Mouse (Mus musculus) liver, postnatal 0 days (tissue): Measurements from ENCODE around the gene Art3. TPM values are rescaled to one million over a fixed set of nuclear protein-coding genes. Genes with fewer than 3 reads are reported as not detected.

Experiments used
- ATAC-seq: fragments of 200-750 bp; cut with Nextera tagmentation; 2 replicates; pipeline ENCODE4 v1.8.0; 2017; ENCODE audit warnings: mild to moderate bottlenecking, moderate library complexity
- DNase-seq: peaks from one replicate; pipeline ENCODE4 v3.0.0-alpha.2; 2016
- H3K27ac ChIP-seq: fragments of 300-500 bp; sonication (generic); 2 replicates; pipeline ENCODE4 v1.5.1; 2014; ENCODE audit warnings: antibody characterized with exemption, moderate library complexity, mild to moderate bottlenecking, low read depth
- H3K27me3 ChIP-seq: fragments of 300-500 bp; sonication (generic); 2 replicates; pipeline ENCODE4 v1.6.1; 2014; ENCODE audit warnings: low read length, control low read depth, mixed read lengths; ENCODE audit not compliant: insufficient read depth
- H3K36me3 ChIP-seq: fragments of 300-500 bp; sonication (generic); replicated peaks from 2 replicates; pipeline ENCODE4 v1.6.1; 2014; ENCODE audit warnings: mild to moderate bottlenecking, control low read depth, low read length, moderate library complexity, mixed read lengths; ENCODE audit not compliant: insufficient read depth
- H3K4me1 ChIP-seq: fragments of 300-500 bp; sonication (generic); 2 replicates; pipeline ENCODE4 v1.6.1; 2014; ENCODE audit warnings: antibody characterized with exemption, mild to moderate bottlenecking, control low read depth; ENCODE audit not compliant: insufficient read depth
- H3K4me2 ChIP-seq: fragments of 300-500 bp; sonication (generic); 2 replicates; pipeline ENCODE4 v1.6.1; 2014; ENCODE audit warnings: low read depth, mild to moderate bottlenecking, low read length, moderate library complexity, mixed read lengths
- H3K4me3 ChIP-seq: fragments of 300-500 bp; sonication (generic); 2 replicates; pipeline ENCODE4 v1.5.1; 2014; ENCODE audit warnings: low read depth, low read length
- H3K9ac ChIP-seq: fragments of 300-500 bp; sonication (generic); replicated peaks from 2 replicates; pipeline ENCODE4 v1.6.1; 2014; ENCODE audit warnings: mild to moderate bottlenecking, moderate library complexity
- H3K9me3 ChIP-seq: fragments of 300-500 bp; sonication (generic); 2 replicates; pipeline ENCODE4 v1.6.1; 2016; ENCODE audit warnings: mild to moderate bottlenecking, control low read depth, low read length, mixed read lengths
- CTCF ChIP-seq: sonication (generic); IDR thresholded peaks from 2 replicates; pipeline ENCODE4 v1.5.1; 2016; ENCODE audit warnings: antibody characterized with exemption, low read depth
- EP300 ChIP-seq: IDR thresholded peaks from 2 replicates; pipeline ENCODE4 v1.6.1; 2016; ENCODE audit warnings: antibody characterized with exemption, low read depth, mild to moderate bottlenecking
- WGBS: fragments of 180-500 bp; shearing (Covaris S2); extraction: QIAGEN DNeasy Blood & Tissue Kit; methylation state at CpG from one replicate; pipeline ENCODE4 v1.1.7; 2014; ENCODE audit not compliant: insufficient replicate concordance; 5-methylcytosine and 5-hydroxymethylcytosine counted together
- polyA plus RNA-seq: library from polyadenylated mRNA; unstranded; fragments of >200 nt; fragmentation: Nextera tagmentation; extraction: Ambion mirVana; gene quantifications from 2 replicates; pipeline ENCODE4 v1.2.1, GENCODE M21; 2015

The Art3 gene
- polyA plus RNA-seq, 1 experiment from 2014 or later, result 2.3 TPM

GRCm38 (mm10) chr5:92386643-92387042, 55.0 kb downstream of the Art3 start:
- Histone ChIP-seq H3K9me3 (no peaks in the 10 kb centered on the region), H3K4me2 (no peak overlapping the region), H3K27ac (no peak overlapping the region), H3K36me3 (no peaks in the 10 kb centered on the region), H3K9ac (no peak overlapping the region), H3K27me3 (peaks cover 9% of the 10 kb centered on the region), H3K4me3 (no peak overlapping the region), H3K4me1 (no peaks in the 10 kb centered on the region)
- WGBS, result 27% methylated on average over 6 of the region's 6 CpGs
- TF ChIP-seq CTCF (peak; percentile 50), EP300 (no peak)
- DNase-seq (no peak), ATAC-seq (no peak)

- DNase-seq, result no peak
- Histone ChIP-seq H3K27me3 (peaks cover 9% of the 10 kb centered on the region), H3K4me3 (no peak overlapping the region), H3K4me2 (no peak overlapping the region), H3K27ac (no peak overlapping the region), H3K9me3 (no peaks in the 10 kb centered on the region), H3K36me3 (no peaks in the 10 kb centered on the region), H3K9ac (no peak overlapping the region), H3K4me1 (no peaks in the 10 kb centered on the region)
- 72% methylated on average over 11 of the region's 11 CpGs for WGBS
- no peak for TF ChIP-seq EP300
- TF ChIP-seq CTCF, result no peak
- ATAC-seq, result no peak
Observed at GRCm38 (mm10) chr5:92387433-92387832, 55.8 kb downstream of the Art3 start.

GRCm38 (mm10) chr5:92389977-92390376, 58.4 kb downstream of the Art3 start:
- Histone ChIP-seq H3K27me3 (peaks cover 9% of the 10 kb centered on the region), H3K27ac (no peak overlapping the region), H3K36me3 (no peaks in the 10 kb centered on the region), H3K4me1 (no peaks in the 10 kb centered on the region), H3K9ac (no peak overlapping the region), H3K4me3 (no peak overlapping the region), H3K4me2 (no peak overlapping the region), H3K9me3 (no peaks in the 10 kb centered on the region)
- DNase-seq (no peak), ATAC-seq (no peak)
- TF ChIP-seq EP300 (no peak), CTCF (no peak)
- WGBS, result 69% methylated on average over 2 of the region's 2 CpGs

GRCm38 (mm10) chr5:92390615-92391014, 59.0 kb downstream of the Art3 start:
- TF ChIP-seq CTCF (no peak), EP300 (no peak)
- Histone ChIP-seq H3K27me3 (peaks cover 9% of the 10 kb centered on the region), H3K4me2 (no peak overlapping the region), H3K4me3 (no peak overlapping the region), H3K27ac (no peak overlapping the region), H3K36me3 (no peaks in the 10 kb centered on the region), H3K9me3 (no peaks in the 10 kb centered on the region), H3K9ac (no peak overlapping the region), H3K4me1 (no peaks in the 10 kb centered on the region)
- DNase-seq, result no peak
- WGBS, result 67% methylated on average over 8 of the region's 8 CpGs
- ATAC-seq, result no peak

GRCm38 (mm10) chr5:92392542-92392941, 60.9 kb downstream of the Art3 start:
- Histone ChIP-seq H3K4me1 (no peaks in the 10 kb centered on the region), H3K9ac (no peak overlapping the region), H3K4me3 (peak overlapping the region; percentile 23), H3K4me2 (peak overlapping the region; percentile 58), H3K27me3 (peaks cover 9% of the 10 kb centered on the region), H3K9me3 (no peaks in the 10 kb centered on the region), H3K27ac (no peak overlapping the region), H3K36me3 (no peaks in the 10 kb centered on the region)
- no peak for DNase-seq
- TF ChIP-seq EP300 (no peak), CTCF (no peak)
- WGBS, result 39% methylated on average over 18 of the region's 18 CpGs
- no peak for ATAC-seq

GRCm38 (mm10) chr5:92393863-92394262, 62.2 kb downstream of the Art3 start:
- H3K27ac ChIP-seq, result no peak overlapping the region
- WGBS, result 36% methylated on average over 10 of the region's 10 CpGs
- TF ChIP-seq EP300, result no peak
- no peak for TF ChIP-seq CTCF
- peaks cover 9% of the 10 kb centered on the region for H3K27me3 ChIP-seq
- H3K4me3 ChIP-seq, result no peak overlapping the region
- no peaks in the 10 kb centered on the region for H3K36me3 ChIP-seq
- H3K9ac ChIP-seq, result no peak overlapping the region
- H3K4me1 ChIP-seq, result no peaks in the 10 kb centered on the region
- H3K4me2 ChIP-seq, result no peak overlapping the region
- ATAC-seq, result 0 out of 2 replicates have a peak, but pooled peaks have one; percentile 18
- DNase-seq, result no peak
- no peaks in the 10 kb centered on the region for H3K9me3 ChIP-seq

GRCm38 (mm10) chr5:92395764-92396163, 64.1 kb downstream of the Art3 start:
- no peak overlapping the region for H3K4me2 ChIP-seq
- H3K4me3 ChIP-seq, result no peak overlapping the region
- peaks cover 5% of the 10 kb centered on the region for H3K27me3 ChIP-seq
- no peaks in the 10 kb centered on the region for H3K36me3 ChIP-seq
- no peak overlapping the region for H3K27ac ChIP-seq
- 56% methylated on average over 3 of the region's 3 CpGs for WGBS
- TF ChIP-seq EP300 (no peak), CTCF (no peak)
- no peaks in the 10 kb centered on the region for H3K9me3 ChIP-seq
- ATAC-seq (no peak), DNase-seq (no peak)
- H3K4me1 ChIP-seq, result no peaks in the 10 kb centered on the region
- H3K9ac ChIP-seq, result no peak overlapping the region
